Mouse (Mus musculus) adrenal gland, adult (tissue): ENCODE results near the gene Thnsl1.

Source experiments
- DNase-seq, 2 experiments: peaks; one replicate each; pipeline ENCODE4 v3.0.0; 2022 to 2023; ENCODE audit warnings: low spot score in 1 of 2; ENCODE audit not compliant: inconsistent age in 2 of 2

The Thnsl1 gene

GRCm38 (mm10) chr2:21235844-21236386, 30.4 kb downstream of the Thnsl1 start:
- DNase-seq, result no peak

- no peak for DNase-seq
These were observed 31.3 kb downstream of the Thnsl1 start for GRCm38 (mm10) chr2:21236846-21237245.

GRCm38 (mm10) chr2:21244104-21244503, 38.6 kb downstream of the Thnsl1 start:
- peak in 1 of 2 experiments; percentile 36 for DNase-seq

- no peak for DNase-seq
These were observed 39.5 kb downstream of the Thnsl1 start for GRCm38 (mm10) chr2:21244986-21245385.

- no peak for DNase-seq
These were observed 40.1 kb downstream of the Thnsl1 start for GRCm38 (mm10) chr2:21245477-21246102.

GRCm38 (mm10) chr2:21253644-21254043, 48.1 kb downstream of the Thnsl1 start:
- DNase-seq, result no peak

GRCm38 (mm10) chr2:21254308-21254707, 48.8 kb downstream of the Thnsl1 start:
- no peak for DNase-seq

GRCm38 (mm10) chr2:21258281-21258680, 52.8 kb downstream of the Thnsl1 start:
- no peak for DNase-seq

GRCm38 (mm10) chr2:21259081-21259480, 53.6 kb downstream of the Thnsl1 start:
- no peak for DNase-seq

GRCm38 (mm10) chr2:21260060-21260459, 54.5 kb downstream of the Thnsl1 start:
- DNase-seq, result no peak

- DNase-seq, result peak; percentile 59 to 81
These were observed 56.0 kb downstream of the Thnsl1 start for GRCm38 (mm10) chr2:21261370-21262006.

- DNase-seq, result no peak
These were observed 58.5 kb downstream of the Thnsl1 start for GRCm38 (mm10) chr2:21264031-21264430.
